Mouse (Mus musculus): ENCODE results near the gene Kcnk7. TPM values are rescaled to one million over a fixed set of nuclear protein-coding genes. Genes with fewer than 3 reads are reported as not detected.
A peak's percentile ranks its signal among the peaks of the same experiment; 100 is the strongest.

Gene Kcnk7
- total RNA-seq, 1 experiment from 2014 or later = not detected

DNA sequence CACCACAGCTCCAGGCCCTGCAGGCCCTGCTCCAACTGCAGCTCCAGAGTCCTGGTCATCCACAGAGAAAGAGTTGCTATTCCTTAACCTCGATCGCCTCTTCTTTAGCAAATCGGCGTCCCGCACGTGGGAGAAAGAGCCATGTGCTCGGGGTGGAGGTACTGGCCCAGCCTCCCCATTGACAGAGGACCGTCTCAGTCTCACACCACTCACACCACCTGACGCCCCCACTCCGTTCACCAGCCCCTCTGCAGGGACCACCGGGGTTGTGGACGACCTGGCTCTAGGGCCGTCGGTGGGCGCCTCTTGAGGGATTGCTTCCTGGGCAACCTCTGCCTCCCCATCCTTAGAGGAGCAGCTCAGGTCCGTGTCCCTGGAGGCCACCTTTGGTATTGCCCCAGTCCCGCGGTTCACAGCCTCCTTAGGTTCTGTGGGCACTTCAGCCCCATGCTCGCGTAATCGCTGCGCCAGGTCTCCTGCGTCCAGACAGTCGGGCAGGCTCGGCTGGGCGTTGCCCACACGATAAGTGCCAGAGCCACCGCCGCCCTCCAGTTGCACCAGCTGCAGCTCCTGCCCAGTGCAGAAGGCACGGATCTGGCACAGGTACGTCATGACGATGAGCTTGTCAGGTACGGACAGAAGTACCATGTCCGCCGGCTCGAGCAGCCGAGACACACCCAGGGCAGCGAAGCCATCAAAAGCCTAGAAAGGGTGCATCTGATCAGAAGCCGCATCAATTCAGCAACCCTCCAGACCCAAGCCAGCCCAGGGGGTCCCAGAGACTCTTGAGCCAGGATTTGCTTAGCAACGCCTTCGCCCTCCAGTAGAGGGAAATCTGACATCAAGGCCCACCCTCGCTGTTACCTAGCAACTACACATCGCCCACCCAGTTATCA is 11.9 kb downstream of the Kcnk7 start:
- ATAC-seq (replicated peaks in 1 of 2; ENCODE audit: insufficient read depth in 1 of 2, low FRiP score in 2 of 2, low TSS enrichment in 1 of 2, low read depth in 1 of 2, poor library complexity in 2 of 2, severe bottlenecking in 2 of 2) = no peak; a peak in 1 of 4 replicates

DNA sequence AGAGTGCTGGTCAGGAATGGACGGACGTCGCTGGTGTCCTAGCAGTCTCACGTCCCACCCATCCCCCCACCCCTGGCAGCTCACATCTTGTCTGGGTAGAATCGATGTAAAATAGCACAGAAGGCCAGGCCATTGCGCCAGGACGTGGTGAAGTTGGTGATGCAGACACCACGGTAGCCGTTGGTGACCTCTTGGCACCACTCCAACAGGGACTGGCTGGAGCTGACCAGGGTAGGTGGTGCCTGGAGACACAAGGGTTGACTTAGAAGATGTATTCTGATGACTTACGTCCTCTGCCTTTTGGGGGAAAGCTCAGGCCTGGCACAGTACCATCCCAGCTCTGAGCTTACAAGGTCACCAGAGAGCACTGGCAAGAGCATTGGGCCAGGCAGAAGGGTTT is 12.8 kb downstream of the Kcnk7 start:
- ATAC-seq (replicated peaks in 1 of 2; ENCODE audit: insufficient read depth in 1 of 2, low FRiP score in 2 of 2, low TSS enrichment in 1 of 2, low read depth in 1 of 2, poor library complexity in 2 of 2, severe bottlenecking in 2 of 2) = no peak

DNA sequence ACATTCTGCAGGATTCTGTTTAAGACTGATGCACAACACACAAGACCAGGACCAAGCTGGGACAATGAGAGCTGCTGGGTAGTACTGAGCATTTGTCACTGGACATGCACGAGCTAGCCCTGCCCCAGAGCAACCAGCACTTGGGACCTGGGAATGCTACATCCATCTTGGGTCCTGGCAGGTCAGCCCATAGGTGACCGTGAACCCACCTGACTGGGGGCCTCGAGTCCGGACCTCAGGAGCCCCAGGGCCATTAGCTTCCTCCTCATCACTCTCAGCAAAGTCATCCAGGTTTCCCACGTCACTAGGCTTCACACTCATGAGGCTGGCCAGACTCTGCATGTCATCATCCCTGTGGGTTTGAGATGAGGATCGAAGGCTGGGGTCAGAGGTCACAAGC is 17.1 kb downstream of the Kcnk7 start:
- ATAC-seq (replicated peaks in 1 of 2; ENCODE audit: insufficient read depth in 1 of 2, low FRiP score in 2 of 2, low TSS enrichment in 1 of 2, low read depth in 1 of 2, poor library complexity in 2 of 2, severe bottlenecking in 2 of 2) = no peak

DNA sequence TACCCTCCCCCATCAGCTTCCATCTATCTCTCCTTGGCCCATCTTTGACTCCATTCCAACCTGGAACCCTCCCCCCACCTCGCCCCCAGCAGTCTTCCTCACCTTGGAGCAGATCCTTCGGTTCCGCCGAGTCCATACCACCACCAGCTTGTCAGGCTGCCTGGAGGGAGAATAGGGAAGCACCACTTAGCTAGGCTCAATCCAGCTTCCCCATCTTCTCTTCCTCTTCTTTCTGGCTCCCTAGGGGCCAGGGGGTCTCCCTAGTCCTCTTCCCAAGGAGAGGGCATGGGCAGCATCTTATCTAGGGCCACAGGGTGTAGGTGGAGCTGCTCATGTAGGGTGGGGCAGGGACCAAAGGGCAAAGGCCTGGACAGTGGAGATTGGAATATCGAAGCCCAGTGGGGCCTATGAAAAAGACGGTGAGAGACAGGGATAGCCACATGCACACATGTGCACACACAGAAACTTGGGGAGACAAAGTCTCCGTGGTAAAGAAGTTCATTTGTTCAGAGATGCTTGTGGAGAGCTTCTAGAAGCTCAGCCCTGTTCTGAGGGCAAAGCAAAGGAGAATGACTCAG is 18.8 kb downstream of the Kcnk7 start:
- ATAC-seq (replicated peaks in 1 of 2; ENCODE audit: insufficient read depth in 1 of 2, low FRiP score in 2 of 2, low TSS enrichment in 1 of 2, low read depth in 1 of 2, poor library complexity in 2 of 2, severe bottlenecking in 2 of 2) = no peak

DNA sequence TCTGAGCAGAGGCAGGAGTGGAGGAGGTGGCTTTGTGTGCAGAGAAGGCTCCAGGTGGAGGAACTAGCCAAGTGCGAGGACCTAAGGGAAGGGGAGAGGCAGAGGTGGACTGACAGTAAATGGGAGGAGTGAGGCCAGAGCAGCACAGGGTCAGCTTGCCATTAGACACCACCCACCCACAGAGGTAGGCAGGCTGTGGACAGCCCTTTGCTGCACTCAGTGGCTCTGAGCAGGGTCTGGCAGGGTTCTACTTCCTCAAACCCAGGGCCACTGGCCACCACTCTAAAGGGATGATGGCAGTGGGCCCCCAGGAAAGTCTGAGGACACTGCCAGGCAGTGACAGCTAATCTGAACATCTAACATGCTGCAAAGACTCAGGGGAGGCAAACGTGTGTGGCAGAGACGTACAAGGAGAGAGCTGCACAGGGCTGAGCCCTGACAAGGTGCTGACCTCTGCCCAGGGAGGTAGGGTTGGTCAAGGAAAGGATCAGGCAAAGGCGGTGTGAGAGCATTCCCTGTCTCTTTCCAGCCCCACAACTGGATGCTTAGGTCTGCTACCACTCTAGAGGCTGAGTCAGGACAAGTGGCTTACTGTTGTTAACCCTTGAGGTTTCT is 19.9 kb downstream of the Kcnk7 start:
- no peak for ATAC-seq (replicated peaks in 1 of 2; ENCODE audit: insufficient read depth in 1 of 2, low FRiP score in 2 of 2, low TSS enrichment in 1 of 2, low read depth in 1 of 2, poor library complexity in 2 of 2, severe bottlenecking in 2 of 2)

DNA sequence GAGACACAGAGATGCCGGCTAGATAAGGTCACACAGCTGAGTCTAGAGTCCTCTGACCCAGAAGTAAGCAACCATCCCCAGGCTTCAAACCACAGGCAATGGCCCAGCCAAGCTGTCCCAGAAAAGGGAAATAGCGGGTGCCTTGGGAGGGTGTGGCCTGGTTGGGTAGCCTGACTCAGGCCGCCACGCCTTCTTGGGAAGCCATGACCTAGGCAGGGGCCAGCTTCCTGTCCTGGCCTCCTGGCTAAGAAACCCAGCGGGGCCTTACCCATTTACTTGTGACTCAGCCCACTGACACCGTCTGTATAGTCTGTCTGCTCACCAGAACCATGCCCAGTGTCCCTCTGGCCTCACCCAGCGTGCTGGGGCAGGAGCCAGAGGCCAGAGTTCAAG is 20.4 kb downstream of the Kcnk7 start:
- peak; percentile 68 to 74 for ATAC-seq (replicated peaks in 1 of 2; ENCODE audit: insufficient read depth in 1 of 2, low FRiP score in 2 of 2, low TSS enrichment in 1 of 2, low read depth in 1 of 2, poor library complexity in 2 of 2, severe bottlenecking in 2 of 2)

DNA sequence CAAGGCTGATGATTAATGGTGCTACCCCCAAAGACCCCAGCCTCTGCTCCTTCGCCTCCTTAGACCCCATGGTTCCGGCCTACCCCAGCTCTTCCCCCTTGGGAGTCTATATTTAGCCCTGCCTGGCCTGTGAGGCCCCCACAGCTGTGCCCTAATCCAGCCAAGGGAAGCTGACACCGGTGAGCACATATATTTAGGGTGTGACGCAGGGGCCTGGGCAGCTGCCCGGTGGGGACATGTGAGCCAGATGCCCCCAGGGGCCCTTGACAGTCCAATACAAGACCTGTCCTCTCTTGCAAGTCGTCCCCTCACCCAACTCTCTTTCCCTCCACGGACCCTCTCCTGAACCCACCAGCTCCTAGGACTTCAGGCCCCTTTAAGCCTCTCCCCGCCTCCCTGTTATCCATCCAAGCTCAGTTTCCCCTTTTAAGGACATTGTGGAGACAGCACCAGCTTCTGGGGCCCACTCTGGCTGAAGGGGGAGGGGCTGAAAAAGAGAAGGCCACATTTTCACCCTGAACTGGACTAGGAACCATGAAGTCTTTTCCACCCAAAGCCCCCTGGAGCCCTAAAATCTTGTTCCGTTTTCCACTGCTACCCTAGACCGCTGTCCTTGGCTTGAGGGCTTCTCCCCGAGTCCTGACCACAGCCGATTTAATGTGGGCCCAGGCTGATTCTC is 21.0 kb downstream of the Kcnk7 start:
- no peak for ATAC-seq (replicated peaks in 1 of 2; ENCODE audit: insufficient read depth in 1 of 2, low FRiP score in 2 of 2, low TSS enrichment in 1 of 2, low read depth in 1 of 2, poor library complexity in 2 of 2, severe bottlenecking in 2 of 2)

DNA sequence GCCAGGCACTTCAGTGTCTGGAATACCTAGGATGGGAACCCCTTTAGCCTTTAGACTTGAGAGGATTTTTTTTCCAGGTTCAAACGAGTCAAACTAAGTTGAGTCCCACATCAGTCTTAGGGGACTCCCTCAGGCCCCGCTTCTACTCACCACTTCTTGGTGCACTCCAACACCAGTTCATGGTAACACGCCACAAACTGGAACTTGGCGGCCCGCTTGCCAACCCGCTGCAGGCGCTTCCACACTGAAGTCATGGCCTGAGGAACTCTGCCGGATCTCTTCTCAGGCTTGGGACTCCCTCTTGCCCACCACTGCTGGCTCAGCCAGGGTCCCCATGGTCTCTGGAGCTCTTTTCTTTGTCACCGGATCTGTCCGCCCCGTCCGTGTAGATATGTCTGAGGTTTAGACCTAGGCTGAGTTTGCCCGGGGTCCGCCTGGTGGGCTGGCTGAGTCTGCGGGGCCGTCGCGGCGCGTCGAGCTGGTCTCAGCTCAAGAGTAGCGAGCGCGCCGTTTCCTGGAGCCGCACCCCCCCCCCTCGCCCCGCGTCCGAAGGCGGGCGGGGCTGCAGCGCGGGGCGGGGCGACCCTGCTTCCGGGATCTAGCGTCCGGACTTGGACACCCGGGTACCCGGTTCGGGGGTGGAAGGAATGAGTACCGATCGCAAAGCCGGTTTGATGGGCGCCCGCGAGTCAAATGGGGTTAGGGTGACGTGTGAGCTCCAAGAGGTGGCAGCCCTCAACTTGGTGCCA is 21.8 kb downstream of the Kcnk7 start, which contains the start of gene Ehbp1l1:
Ehbp1l1 (minus strand) TSS at position 551 of the 749 bp plus-strand sequence.
- ATAC-seq (replicated peaks in 1 of 2; ENCODE audit: insufficient read depth in 1 of 2, low FRiP score in 2 of 2, low TSS enrichment in 1 of 2, low read depth in 1 of 2, poor library complexity in 2 of 2, severe bottlenecking in 2 of 2) = peak in 1 of 2 experiments; percentile 6; a peak in 1 of 4 replicates

DNA sequence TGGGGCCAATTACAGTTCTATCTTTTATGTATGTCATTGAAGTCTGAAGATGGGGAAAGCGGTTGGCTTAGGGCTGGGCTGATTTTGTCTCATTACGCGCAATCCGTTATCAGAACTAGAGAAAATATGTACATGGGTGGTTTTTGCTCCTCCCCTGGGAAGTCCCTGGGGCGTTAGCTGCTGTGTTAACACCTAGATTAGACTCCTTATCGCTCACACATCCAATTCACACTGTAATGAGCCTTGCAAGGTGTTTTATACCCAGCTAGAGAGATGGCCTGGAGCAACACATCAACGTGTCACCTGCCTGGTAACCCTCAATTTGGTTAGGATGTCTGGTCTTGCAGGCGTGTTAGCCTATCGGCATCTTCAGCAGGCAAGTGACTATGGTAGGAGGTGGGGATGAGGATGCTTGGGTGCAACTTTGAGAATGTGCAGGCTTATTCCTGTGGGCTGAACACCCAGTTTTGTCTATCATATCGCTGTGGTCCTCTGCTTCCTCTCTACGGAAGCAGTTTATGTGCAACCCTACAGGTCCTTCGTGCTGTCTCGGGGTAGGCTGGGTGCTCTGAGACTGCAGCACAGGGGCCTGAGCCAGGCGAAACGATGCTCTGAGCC is 22.9 kb downstream of the Kcnk7 start:
- ATAC-seq (replicated peaks in 1 of 2; ENCODE audit: insufficient read depth in 1 of 2, low FRiP score in 2 of 2, low TSS enrichment in 1 of 2, low read depth in 1 of 2, poor library complexity in 2 of 2, severe bottlenecking in 2 of 2) = no peak

DNA sequence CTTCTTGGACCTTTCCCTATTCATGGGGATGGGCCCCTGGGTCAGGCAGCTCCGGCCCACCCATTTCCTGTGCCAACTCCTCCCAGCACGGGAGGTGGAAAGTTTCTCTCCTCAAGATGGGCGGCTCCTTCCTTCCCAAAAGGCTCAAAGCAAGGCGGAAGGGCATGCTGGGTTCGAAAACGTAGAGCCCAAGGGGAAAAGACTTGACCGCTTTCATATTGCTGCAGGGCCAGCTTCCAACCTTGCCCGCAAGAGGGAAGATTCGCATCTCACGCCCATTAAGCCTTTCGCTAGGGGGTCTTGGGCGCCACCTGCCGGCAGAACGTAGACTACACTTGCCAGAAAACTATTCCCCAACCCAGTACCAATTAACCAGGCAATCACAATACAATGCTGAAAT is 23.5 kb downstream of the Kcnk7 start:
- ATAC-seq (replicated peaks in 1 of 2; ENCODE audit: insufficient read depth in 1 of 2, low FRiP score in 2 of 2, low TSS enrichment in 1 of 2, low read depth in 1 of 2, poor library complexity in 2 of 2, severe bottlenecking in 2 of 2) = peak; percentile 26 to 38; a peak in 3 of 4 replicates

DNA sequence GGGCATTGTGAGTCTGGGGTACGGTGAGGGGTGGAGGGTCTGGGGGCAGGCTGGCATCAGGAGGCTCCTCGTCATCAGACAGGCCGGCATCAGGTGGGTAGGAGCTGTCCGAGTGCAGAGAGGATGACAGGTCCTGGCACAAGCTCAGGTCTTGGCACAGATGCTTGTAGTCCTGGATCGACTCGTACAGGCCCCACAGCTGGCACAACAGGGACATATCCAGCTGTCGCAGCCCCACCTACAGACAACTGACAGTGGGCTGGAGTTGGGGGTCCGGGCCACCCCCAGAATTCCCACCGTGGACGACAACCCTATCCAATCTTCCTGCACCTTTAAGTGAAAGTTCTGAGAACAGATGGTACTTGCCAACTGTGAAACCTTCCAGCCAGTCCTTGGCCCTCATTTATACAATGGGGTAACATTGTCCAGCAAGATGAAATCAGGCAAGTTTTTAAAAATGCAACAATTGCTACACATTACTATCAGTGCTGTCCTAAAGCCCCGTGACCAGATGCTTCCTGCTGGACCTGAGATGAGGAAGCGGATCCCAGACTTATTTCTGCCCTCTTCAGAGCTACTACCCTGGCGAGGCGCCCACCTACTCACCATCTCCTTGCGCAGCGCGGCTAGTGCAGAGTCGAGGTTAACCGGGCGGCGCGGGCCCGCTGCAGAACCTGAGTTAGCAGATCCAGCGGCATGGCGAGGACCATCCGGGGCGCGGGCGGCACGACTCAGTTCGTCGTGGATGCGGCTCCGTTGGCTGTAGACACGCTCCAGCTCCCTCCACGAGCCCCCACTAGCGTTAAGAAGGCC is 24.7 kb downstream of the Kcnk7 start:
- ATAC-seq (replicated peaks in 1 of 2; ENCODE audit: insufficient read depth in 1 of 2, low FRiP score in 2 of 2, low TSS enrichment in 1 of 2, low read depth in 1 of 2, poor library complexity in 2 of 2, severe bottlenecking in 2 of 2) = no peak

DNA sequence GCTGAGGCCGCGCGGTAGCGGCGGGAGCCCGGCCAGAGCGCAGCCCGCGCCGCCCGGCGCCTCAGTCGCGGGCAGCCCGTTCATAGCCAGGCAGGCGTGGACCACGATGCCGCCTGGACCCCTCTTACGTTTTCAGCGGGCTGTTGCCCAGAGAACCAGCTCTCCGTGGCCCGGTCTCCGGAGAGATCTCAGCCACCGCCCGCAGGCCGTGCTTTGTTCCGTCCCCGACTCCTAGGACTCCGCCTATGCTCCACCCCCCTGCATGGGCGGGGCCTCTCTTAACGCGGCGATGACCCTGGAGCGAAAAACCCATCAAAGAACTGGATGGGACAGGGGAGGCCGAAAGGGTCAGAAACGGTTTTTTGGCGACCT is 25.3 kb downstream of the Kcnk7 start, which contains the start of gene Fam89b:
Fam89b (minus strand) TSS at position 210 of the 372 bp plus-strand sequence.
- ATAC-seq (replicated peaks in 1 of 2; ENCODE audit: insufficient read depth in 1 of 2, low FRiP score in 2 of 2, low TSS enrichment in 1 of 2, low read depth in 1 of 2, poor library complexity in 2 of 2, severe bottlenecking in 2 of 2) = peak; percentile 34 to 44; a peak in 3 of 4 replicates

DNA sequence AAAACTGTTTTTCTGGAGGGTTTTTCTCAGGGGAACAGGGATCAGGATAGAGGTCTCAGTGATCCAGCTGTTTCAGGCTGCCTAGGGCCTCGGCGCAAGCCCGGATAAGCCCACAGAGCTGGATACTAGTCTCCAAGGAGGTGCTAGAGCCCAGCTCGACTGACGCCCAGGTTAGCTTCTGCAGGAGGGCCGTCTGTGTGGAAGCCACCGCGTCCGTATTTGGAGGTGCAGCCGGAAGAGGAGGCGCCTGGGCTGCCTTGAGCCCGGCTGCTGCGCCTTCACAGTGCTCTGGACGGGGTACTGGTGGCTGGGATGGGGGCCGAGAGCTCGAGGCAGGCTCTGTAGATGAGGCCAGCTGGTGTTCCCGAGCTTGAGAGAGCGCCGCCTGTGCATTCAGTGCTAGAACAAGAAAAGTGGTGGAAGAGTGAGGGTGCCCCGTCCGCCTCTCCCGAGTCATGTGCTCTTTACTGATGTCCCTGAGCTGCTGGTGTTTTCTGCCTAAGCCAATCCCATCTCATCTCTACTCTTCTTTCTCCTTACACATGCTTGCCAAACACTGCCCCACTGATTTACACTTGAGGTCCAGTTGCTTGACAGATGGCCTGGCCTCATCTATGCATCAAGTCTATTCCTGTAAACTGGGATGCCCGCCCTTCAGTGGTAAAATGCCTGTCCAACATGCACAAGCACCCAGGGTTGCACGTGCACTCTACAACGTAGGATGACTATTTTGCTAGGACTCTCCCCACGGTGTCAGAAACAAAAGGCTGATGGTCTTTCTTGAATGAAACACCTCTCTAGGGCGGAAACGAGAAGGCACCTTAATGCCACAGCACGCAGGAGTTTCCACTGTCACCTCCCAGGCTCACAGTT is 26.4 kb downstream of the Kcnk7 start:
- no peak for ATAC-seq (replicated peaks in 1 of 2; ENCODE audit: insufficient read depth in 1 of 2, low FRiP score in 2 of 2, low TSS enrichment in 1 of 2, low read depth in 1 of 2, poor library complexity in 2 of 2, severe bottlenecking in 2 of 2)

DNA sequence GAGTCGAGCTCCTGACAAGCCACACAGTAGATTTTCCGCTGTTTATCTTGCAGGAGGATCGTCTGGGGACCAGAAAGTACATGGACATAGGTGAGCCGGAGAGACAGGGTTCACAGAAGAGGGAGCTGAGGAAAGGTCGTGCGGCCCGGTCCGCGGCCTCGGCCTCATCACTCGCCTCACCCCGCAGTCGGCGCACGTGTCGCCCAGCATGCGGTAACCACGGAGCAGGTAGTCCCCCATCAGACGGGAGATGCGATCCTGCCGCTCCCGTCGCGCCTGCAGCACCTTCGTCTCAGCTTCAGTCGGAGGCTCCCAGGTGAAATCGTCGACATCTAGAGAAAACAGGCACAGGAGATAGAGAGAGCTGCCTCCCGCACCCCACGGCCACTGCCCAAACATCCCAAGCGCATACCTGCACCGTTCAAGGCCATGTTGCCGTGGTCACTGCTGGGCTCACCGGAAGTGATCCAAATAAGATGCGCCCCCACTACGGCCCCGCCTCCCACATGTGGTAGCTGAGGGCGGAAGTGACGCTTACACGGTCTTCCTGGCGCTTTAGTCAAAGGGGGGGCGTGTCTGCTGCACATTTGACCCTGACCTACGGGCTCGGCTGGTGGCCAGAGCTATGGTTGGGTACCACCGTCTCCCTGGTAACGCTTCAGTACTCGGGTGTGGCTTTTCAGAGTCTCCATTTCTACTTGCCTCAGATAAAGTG is 27.3 kb downstream of the Kcnk7 start:
- ATAC-seq (replicated peaks in 1 of 2; ENCODE audit: insufficient read depth in 1 of 2, low FRiP score in 2 of 2, low TSS enrichment in 1 of 2, low read depth in 1 of 2, poor library complexity in 2 of 2, severe bottlenecking in 2 of 2) = peak; percentile 72 to 74

DNA sequence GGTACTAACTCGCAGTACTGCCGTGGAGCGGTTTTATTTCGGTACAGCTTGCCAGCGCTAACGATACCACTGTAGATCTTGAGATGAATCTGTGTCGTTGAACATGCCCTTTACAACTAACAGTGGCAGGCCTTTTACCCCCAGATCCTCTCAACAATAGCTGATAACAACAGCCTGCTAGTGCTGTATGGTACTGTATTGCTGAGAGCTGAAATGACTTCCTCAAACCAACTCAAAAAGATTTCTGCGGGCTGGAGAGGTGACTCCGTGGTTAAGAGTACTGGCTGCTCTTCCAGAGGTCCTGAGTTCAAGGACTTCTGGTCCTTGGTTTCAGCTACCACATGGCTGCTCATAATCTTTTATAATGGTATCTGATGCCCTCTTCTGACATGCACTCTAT is 30.2 kb downstream of the Kcnk7 start:
- ATAC-seq (replicated peaks in 1 of 2; ENCODE audit: insufficient read depth in 1 of 2, low FRiP score in 2 of 2, low TSS enrichment in 1 of 2, low read depth in 1 of 2, poor library complexity in 2 of 2, severe bottlenecking in 2 of 2) = no peak

All from hematopoietic stem cell, adult 5-6 weeks (primary cell).